Mouse (Mus musculus): ENCODE data around the gene Bmp8b. TPM values are rescaled to one million over a fixed set of nuclear protein-coding genes. Genes with fewer than 3 reads are reported as not detected.

Bmp8b gene
- total RNA-seq, 2 experiments from 2014 or later = 0.42 to 0.71 TPM

- no peak for DNase-seq (ENCODE audit: low spot score in 2 of 2)
Measured at GRCm38 (mm10) chr4:123171811-123172210, 66.8 kb downstream of the Bmp8b start.

Other genes with a start within 250 kb of the Bmp8b start
- gene Cap1, start 219.1 kb upstream of the Bmp8b start, total RNA-seq (2021) = 100 to 1,000 TPM; 192 to 203 TPM
- 10 to 100 TPM; 64.0 to 68.9 TPM for gene Mfsd2a, start 144.0 kb upstream of the Bmp8b start, total RNA-seq (2021)
- 10 to 100 TPM; 53.5 to 59.1 TPM for gene Mycl, start 109.5 kb upstream of the Bmp8b start, total RNA-seq (2021)
- gene Trit1, start 88.6 kb upstream of the Bmp8b start, total RNA-seq (2021) = 10 to 100 TPM; 24.5 to 29.2 TPM
- under 1 TPM; 0.39 to 0.45 TPM for gene Oxct2b, start 11.1 kb downstream of the Bmp8b start, total RNA-seq (2021)
- 10 to 100 TPM; 22.2 to 24.7 TPM for gene Ppie, start 34.8 kb downstream of the Bmp8b start, total RNA-seq (2021)
- gene Hpcal4, start 78.1 kb downstream of the Bmp8b start, total RNA-seq (2021) = 100 to 1,000 TPM; 222 to 231 TPM
- 1 to 10 TPM; 6.9 to 7.4 TPM for gene Nt5c1a, start 96.3 kb downstream of the Bmp8b start, total RNA-seq (2021)
- gene Heyl, start 128.4 kb downstream of the Bmp8b start, total RNA-seq (2021) = 1 to 10 TPM; 7.3 to 8.5 TPM
- gene Pabpc4, start 157.2 kb downstream of the Bmp8b start, total RNA-seq (2021) = 10 to 100 TPM; 47.0 to 49.9 TPM
- gene Oxct2a, start 218.5 kb downstream of the Bmp8b start, total RNA-seq (2021) = not detected
- gene Bmp8a, start 238.1 kb downstream of the Bmp8b start, total RNA-seq (2021) = not detected

All from layer of hippocampus, postnatal 10 days (tissue).